Mouse (Mus musculus) fat pad, adult 2 months (tissue): ENCODE data around the gene Btd.

ENCODE experiments used
- DNase-seq: peaks from one replicate; pipeline ENCODE4 v3.0.0-alpha.2; 2011; ENCODE audit warnings: low read depth, low spot score; ENCODE audit errors: extremely low read depth

Btd gene

DNA sequence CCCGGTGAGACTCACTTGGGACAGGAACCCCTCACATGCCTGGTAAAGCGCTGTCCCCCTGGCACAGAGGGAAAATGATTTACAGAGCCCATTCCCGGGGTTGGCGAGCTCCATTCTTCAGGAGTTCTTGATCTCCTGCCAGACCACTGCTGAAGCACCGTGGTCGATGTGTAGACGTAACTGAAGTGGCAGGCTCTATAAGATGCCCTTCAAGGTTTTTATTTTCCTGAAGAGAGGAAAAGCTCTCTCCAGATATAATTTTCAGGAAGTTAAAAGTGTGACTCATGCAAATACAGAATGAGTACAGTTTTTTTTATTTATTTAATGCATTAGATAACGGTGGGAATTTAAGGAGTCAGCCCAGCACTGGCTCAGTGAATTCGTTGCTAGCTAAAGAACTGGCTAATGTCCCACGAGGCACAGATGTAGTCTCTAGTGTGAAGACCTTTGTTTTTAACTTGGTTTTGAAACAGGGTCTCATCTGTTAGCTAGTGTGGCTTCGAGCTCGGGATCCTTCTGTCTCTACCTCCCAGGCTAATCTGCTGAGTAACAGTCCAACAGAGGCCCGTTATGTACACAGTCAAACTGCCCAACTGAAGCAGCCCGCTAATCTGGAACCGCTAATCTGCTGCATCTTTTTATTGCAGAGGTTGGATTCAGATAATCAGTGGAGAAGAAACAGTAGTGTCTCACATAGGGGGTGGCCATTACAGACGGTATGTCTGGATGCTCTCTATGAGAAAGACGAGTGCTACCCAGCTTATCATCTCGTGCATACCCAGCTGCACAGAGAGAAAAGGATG lies 23.5 kb downstream of the Btd start:
- no peak for DNase-seq

DNA sequence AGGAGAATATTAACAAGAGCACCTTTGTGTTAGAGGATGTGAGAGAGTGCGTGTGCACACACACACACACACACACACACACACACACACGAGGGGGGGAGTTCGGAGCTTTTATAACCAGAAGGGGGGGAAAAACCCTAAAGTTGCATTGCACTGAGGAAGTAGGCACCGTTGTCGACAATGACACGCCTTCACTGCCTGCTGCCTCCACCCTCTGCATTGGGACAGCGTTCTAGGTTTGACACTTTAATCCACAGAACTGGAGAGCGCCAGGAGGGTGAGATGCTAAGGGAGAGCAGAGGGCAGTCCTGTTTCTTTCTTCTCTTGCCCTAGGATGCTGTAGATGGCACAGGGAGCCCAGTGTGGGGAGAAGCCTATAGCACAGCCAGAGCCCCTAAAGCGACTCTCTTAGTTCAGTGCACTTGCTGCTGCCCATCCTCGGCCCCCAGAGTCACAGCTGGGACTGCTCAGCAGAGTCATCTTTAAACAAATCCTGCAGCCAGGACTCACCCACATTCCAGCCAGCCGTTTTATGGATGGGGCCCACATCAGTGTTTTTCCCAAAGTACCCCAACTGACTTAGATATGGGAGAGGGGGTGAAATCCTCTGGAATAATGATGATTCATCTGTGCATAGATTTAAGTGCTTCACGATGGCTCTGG lies 24.2 kb downstream of the Btd start:
- DNase-seq: no peak

GRCm38 (mm10) chr14:31665566-31665940 lies 24.7 kb downstream of the Btd start:
- no peak for DNase-seq

DNA sequence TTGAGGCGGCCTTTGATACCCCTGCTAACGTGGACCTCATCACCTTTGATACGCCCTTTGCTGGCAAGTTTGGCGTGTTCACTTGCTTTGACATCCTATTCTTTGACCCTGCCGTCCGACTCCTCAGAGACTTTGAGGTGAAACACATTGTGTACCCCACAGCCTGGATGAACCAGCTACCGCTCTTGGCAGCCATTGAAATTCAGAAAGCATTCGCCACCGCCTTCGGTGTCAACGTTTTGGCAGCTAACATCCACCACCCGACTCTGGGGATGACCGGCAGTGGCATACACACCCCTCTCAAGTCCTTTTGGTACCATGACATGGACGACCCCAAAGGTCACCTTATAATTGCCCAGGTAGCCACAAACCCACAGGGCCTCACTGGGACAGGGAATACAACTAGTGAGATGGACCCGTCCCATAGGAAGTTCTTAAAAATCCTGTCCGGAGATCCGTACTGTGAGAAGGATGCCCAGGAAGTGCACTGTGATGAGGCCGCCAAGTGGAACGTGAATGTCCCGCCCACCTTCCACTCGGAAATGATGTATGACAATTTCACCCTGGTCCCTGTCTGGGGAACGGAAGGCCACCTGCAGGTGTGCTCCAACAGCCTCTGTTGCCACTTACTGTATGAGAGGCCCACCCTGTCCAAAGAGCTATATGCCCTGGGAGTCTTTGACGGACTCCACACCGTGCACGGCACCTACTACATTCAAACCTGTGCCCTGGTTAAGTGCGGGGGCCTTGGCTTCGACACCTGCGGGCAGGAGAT lies 26.3 kb downstream of the Btd start:
- DNase-seq: no peak

DNA sequence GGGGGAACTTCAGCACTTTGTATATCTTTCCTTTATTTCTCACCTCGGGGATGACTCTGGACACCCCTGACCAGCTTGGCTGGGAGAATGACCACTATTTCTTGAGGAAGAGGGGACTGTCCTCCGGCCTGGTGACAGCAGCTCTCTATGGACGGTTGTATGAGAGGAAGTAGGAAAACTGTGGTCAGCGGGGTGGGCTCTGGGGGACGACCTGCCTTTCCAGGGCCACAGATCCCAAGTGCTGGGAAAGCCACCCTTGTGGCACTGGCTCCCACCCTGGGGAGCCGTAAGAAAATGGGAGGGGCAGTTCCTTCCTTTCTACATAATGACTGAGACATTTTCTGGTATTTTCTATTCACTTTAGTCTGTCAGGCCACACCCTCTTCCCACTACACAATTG lies 26.9 kb downstream of the Btd start:
- no peak for DNase-seq

DNA sequence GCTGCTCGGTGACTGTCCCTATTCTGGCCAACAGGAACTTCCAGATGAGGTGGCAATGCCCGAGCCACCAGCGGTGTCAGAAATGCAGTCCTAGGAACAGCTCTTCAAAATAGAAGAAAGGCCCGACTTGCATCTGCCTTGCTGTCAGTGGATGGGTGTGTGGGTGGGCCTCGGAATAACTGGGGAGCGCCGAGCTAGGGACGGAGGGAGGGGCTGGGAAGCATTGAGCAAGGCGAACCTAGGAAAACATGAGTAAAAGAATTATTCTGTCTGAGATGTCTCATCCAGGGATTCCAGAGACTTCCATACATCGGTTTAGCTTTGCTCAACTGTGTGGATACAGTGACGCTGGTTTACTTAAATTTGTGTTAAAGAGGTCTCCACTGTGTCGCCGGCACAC lies 27.5 kb downstream of the Btd start:
- no peak for DNase-seq

DNA sequence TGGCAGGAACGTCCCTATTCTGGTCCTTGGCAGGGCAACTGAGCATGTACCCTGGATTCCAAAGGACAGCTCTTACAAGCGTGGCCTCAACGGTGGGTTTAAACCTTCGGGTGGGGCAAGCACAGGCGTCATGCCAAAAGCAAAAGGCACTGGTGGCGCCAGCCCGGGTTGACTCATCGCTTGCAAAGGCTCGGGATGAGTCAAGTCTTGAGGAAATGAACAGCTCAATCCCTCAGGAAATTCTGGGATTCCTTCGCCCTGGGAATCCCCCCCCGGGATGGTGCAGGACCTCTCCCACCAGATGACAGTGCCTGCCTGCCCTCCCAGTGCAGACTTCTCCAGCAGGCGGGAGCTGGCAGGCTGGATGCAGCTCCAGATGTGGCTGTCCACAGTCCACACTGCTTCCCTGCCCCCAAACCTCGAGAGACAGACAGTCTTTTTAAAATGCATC lies 28.4 kb downstream of the Btd start:
- no peak for DNase-seq

- no peak for DNase-seq
Measured at GRCm38 (mm10) chr14:31669642-31670490, 29.0 kb downstream of the Btd start.

- no peak for DNase-seq
Measured at GRCm38 (mm10) chr14:31671635-31672320, 30.9 kb downstream of the Btd start.

GRCm38 (mm10) chr14:31680656-31681055 lies 39.8 kb downstream of the Btd start:
- no peak for DNase-seq

DNA sequence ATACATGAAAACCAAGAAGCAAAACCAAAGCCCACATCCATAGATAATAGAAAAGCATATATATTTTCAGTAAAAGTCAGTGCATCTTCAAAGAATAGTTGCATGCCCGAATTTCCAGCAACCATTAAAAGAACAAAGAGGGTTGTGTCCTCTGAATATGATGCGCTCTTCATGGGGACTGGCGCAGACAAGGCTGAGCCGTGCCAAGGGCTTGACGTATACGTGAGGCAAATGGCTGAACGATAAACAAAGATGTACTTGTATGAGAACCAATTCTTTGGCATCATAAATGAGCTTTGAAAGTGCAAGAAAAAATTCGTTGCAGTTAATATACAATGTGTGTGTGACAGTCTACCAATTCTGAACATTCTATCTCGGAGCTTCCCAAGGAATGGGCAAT lies 40.5 kb downstream of the Btd start:
- no peak for DNase-seq

- no peak for DNase-seq
Measured at GRCm38 (mm10) chr14:31681931-31682555, 41.2 kb downstream of the Btd start.

DNA sequence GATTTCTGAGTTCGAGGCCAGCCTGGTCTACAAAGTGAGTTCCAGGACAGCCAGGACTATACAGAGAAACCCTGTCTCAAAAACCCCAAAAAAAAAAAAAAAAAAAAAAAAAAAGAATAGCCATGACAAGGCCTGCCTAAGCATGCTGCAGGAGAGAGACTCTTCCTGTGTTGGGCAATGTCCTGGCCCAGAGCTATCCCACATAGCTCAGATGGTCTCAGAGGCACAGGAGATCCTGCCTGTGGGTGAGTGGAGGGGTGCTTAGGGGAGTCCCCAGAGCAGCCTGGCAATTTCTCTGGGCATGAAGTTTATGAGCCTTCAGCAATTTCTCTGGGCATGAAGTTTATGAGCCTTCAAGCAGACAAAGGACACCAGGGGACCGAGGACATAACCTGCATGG lies 42.8 kb downstream of the Btd start:
- DNase-seq: no peak

DNA sequence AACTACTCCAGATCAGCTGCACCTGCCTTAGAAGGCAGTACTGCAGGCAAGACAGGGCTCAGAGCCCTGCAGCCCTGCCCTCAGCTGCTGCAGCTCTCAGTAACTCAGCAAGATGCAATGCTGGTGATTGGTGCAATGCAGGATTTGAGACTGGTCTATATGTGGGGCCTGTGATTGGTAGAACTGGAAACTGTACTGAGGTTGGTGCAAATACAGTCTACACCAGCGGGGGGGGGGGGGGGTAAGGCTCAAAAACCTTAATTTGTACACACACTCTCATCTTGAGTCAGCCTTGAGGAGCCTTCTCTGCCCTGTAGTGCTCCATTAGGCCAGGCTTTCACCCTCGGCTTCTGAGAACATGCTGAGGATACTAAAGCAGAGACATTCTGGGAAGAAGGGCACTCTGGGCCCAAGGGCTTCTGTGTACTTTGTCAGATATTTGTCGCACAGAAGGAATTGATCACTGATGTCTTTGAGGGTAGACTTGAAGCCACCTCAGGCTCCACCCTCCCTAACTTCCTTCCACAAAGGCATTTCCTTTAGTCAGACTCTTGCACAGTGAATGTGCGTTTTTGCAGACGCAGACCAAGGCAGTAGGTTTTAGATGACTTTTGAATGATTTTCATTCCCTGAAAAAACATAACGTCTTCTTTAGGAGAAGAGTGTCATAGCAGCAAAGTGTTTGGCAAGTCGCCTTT lies 43.7 kb downstream of the Btd start:
- no peak for DNase-seq

- DNase-seq: no peak
Measured at GRCm38 (mm10) chr14:31685680-31686079, 44.9 kb downstream of the Btd start.

GRCm38 (mm10) chr14:31686231-31686630 lies 45.4 kb downstream of the Btd start:
- DNase-seq: no peak

- no peak for DNase-seq
Measured at GRCm38 (mm10) chr14:31692536-31692935, 51.7 kb downstream of the Btd start.

DNA sequence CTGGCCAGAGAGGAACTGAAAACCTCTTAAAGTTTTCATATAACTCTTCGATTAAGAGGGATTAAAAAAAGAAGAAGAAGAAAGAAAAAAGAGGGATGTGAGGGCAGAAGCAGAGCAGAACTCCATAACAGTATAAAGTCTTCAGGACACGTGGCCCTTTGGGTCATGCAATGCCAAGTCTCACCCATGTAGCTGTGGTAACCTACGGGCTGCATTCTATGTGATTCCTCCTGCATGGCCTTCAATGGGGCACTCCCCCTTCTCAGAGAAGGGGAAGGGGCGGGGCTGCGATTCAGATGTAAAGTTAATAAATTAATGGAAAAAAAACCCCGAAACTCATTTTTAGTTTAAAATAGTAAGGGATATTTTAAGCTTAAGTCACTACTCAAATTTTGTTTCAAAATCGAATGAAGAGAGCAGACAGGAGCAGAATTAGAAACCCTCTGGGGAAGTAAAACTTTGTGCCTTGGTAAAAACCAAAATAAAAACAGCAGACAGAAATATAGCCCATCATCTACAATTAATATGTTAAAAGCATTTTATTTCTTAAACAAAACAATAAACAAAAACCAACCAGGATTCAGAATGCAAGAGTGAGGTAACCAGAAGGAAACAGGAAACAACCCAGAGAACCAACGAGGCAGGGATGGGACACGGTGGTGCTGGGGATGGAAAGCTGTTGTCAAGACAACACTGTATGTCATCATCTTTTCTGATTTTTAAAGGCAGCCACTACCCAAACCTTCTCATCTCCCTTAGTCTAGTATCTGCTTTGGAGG lies 55.6 kb downstream of the Btd start:
- DNase-seq: no peak

DNA sequence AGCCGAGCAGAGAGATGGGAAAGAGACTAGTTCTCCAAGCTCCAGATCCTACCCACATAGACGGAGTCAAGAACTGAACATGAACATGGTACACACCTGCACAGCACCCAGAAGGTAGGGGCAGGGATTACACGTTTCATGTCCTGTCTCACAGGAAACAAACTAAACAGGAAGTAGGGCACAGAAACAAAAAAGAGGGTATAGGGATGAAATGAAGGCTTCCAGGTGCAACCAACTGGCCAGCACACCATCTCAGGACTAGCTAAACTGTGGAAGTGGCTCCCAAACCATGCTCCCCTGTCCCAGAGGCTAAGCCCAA lies 56.1 kb downstream of the Btd start:
- DNase-seq: no peak
